Mouse (Mus musculus) heart, adult 8-10 months (tissue): ENCODE results near the gene Med23. TPM values are rescaled to one million over a fixed set of nuclear protein-coding genes. Genes with fewer than 3 reads are reported as not detected.
A peak's percentile ranks its signal among the peaks of the same experiment; 100 is the strongest.

Source experiments
- DNase-seq: peaks from one replicate; pipeline ENCODE4 v3.0.0; 2022; ENCODE audit warnings: low spot score
- total RNA-seq, 4 experiments: library from RNA; stranded (reverse); gene quantifications; 2 replicates each; pipeline ENCODE4 v1.2.4; 2022

Gene Med23
- total RNA-seq, 4 experiments from 2014 or later, result 10.1 to 13.7 (median 12.7) TPM

GRCm38 (mm10) chr10:24873624-24874023 is 3.8 kb downstream of the Med23 start:
- DNase-seq, result no peak

- DNase-seq, result no peak
Observed at GRCm38 (mm10) chr10:24886008-24886407, 16.2 kb downstream of the Med23 start.

- DNase-seq, result no peak
Observed at GRCm38 (mm10) chr10:24888343-24888742, 18.6 kb downstream of the Med23 start.

GRCm38 (mm10) chr10:24895927-24896326 is 26.1 kb downstream of the Med23 start:
- DNase-seq, result no peak

GRCm38 (mm10) chr10:24905627-24906026 is 35.8 kb downstream of the Med23 start:
- no peak for DNase-seq

- no peak for DNase-seq
Observed at GRCm38 (mm10) chr10:24911199-24911598, 41.4 kb downstream of the Med23 start.

GRCm38 (mm10) chr10:24912576-24912975 is 42.8 kb downstream of the Med23 start:
- no peak for DNase-seq

- DNase-seq, result no peak
Observed at GRCm38 (mm10) chr10:24915486-24915885, 45.7 kb downstream of the Med23 start.

- no peak for DNase-seq
Observed at GRCm38 (mm10) chr10:24922977-24923376, 53.2 kb downstream of the Med23 start.

- no peak for DNase-seq
Observed at GRCm38 (mm10) chr10:24924296-24924695, 54.5 kb downstream of the Med23 start.

- no peak for DNase-seq
Observed at GRCm38 (mm10) chr10:24926380-24926779, 56.6 kb downstream of the Med23 start.

GRCm38 (mm10) chr10:24926962-24927720 is 57.4 kb downstream of the Med23 start, which contains the start of gene Arg1:
Gene Arg1 (minus strand): TSS chr10:24927484.
- DNase-seq, result no peak

GRCm38 (mm10) chr10:24928072-24928471 is 58.3 kb downstream of the Med23 start:
- DNase-seq, result no peak

GRCm38 (mm10) chr10:24930143-24930542 is 60.4 kb downstream of the Med23 start:
- no peak for DNase-seq

- DNase-seq, result no peak
Observed at GRCm38 (mm10) chr10:24947871-24948270, 78.1 kb downstream of the Med23 start.

- no peak for DNase-seq
Observed at GRCm38 (mm10) chr10:24948278-24948677, 78.5 kb downstream of the Med23 start.

GRCm38 (mm10) chr10:24950223-24950622 is 80.4 kb downstream of the Med23 start:
- no peak for DNase-seq

- no peak for DNase-seq
Observed at GRCm38 (mm10) chr10:24951575-24951974, 81.8 kb downstream of the Med23 start.

- DNase-seq, result no peak
Observed at GRCm38 (mm10) chr10:24952549-24952948, 82.8 kb downstream of the Med23 start.

GRCm38 (mm10) chr10:24953876-24954275 is 84.1 kb downstream of the Med23 start:
- DNase-seq, result no peak

- DNase-seq, result no peak
Observed at GRCm38 (mm10) chr10:24958280-24959042, 88.7 kb downstream of the Med23 start.

GRCm38 (mm10) chr10:24959043-24959916 is 89.5 kb downstream of the Med23 start:
- DNase-seq, result peak; percentile 7
